Mouse (Mus musculus): ENCODE measurements at regions not wholly inside any gene's neighbourhood (a gene's known extent, or its start where the extent isn't known, plus 50 kb on each side); places are given as distances from the start of the nearest gene placed in this dataset.
A peak's percentile ranks its signal among the peaks of the same experiment; 100 is the strongest.

DNA sequence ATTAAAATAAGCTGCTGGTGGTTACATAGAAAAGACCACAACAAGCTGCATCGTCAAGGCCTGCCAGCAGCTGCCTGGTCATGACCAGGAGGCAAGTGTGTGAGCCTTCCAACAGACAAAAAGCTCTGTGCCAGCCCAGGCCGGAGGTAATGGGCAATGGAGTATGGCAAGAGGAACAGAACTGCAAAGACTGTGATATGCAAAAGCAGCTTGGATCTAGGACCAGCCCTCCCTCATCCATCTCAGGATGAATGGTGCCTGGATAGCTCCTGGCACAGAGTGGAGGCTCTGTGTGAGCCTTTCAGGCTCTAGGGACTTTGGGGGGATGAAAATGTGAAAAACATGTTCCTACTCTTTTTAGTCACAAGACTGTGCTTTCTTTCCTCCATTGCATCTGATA lies 402.5 kb upstream of the Tnp1 start:
- no peak for DNase-seq

DNA sequence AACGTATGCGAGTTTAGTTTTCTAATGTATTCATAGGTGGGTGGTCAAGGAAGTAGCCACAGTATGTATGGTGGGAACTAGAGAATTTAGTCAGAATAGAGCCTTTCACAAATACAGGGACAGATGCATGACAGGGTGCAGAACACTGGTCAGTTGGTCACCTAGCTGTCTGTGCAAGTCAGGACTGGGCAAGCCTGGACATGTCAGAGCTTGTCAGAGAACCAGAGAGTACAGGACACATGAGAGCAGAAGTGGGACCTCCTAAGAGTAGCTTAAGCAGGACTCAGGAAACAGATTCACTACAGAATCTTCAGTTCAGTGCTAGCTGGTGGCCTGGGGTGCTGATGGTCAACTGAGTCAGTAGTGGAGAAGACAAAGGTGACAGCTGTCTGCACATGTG lies 395.7 kb upstream of the Tnp1 start:
- no peak for DNase-seq

GRCm38 (mm10) chr1:73399178-73399577 lies 383.5 kb upstream of the Tnp1 start:
- DNase-seq: peak; percentile 51

- no peak for DNase-seq
Observed at GRCm38 (mm10) chr1:73395034-73395433, 379.3 kb upstream of the Tnp1 start.

GRCm38 (mm10) chr1:73394466-73394865 lies 378.8 kb upstream of the Tnp1 start:
- no peak for DNase-seq

DNA sequence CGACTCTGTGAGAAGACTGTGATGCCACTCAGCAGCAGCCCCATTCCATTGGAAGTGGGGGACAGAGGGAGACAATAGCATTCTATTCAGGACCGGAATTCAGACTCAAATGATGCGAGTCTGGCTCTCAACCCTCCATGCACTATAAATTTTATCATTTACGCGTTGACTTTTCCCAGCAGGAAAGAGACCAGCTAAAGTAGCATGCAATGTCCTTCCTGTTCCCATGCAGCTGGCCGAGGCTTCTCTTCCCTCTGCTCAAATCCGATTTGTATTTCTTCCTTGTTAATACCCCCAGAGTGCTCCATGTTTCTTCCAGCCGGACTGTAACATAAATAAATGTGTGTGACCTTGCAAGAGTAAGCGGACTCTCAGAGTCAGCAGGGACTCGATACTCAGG lies 376.4 kb upstream of the Tnp1 start:
- DNase-seq: peak; percentile 17

GRCm38 (mm10) chr1:73389976-73390375 lies 374.3 kb upstream of the Tnp1 start:
- no peak for DNase-seq

GRCm38 (mm10) chr1:73389174-73389573 lies 373.5 kb upstream of the Tnp1 start:
- DNase-seq: no peak

DNA sequence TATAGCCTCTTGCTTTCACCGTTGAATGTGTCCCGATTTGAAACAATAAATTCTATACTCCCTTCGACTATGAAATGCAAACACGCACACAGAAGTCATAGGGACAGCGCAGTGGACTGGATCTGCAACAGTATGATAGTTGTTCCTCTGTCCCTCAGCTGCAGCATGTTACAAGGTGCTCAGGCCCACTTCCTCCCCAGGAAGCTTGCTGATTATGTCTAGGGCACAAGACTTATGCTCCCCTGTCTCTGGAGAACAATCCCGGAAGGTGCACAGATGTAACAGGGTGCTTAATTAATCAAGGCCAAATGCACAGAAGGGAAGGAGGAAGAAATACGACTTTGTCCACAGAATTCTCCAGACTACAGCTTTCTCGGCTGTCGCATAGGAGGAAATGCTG lies 365.9 kb upstream of the Tnp1 start:
- DNase-seq: no peak

- DNase-seq: no peak
Observed at GRCm38 (mm10) chr1:73374531-73375375, 359.0 kb upstream of the Tnp1 start.

DNA sequence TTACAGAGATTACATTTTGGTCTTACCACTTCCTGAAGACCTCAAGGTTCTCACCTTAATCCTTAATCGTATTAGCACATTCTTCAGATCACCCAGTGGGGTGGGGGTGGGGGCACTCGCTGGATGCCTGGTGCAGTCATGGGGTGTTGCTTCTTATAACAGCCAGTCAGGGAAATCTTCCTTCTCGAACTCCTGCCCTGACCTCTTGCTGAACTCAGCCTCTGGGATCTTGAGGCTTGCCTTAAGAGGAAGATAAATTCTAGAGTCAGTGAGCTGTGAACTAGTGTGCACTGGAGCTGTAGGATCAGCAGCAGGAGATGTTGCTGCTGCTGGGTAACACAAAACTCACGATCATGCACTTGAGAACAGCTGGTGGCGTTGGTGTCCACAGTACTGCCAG lies 352.5 kb upstream of the Tnp1 start:
- peak; percentile 27 for DNase-seq

DNA sequence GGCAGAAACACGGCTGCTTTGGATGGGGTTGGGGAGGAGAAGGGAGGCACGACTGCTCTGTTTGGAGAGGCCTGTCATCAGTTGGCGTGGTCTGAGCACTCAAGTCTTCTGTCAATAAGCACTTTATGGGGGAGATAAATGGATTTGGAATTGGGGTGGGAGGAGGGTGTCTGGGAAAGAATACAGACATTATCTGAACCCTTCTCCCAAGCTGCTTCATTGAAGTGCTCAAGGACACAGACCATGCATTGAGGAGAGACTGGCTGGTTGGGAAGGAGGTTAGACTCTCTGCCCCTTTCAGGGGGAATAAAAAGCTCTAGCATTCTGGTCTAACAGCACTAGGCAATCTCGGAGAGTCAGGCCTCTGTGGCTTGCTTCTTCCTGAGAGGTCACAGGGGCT lies 350.1 kb upstream of the Tnp1 start:
- DNase-seq: no peak

- DNase-seq: no peak
Observed at GRCm38 (mm10) chr1:73364300-73364683, 348.6 kb upstream of the Tnp1 start.

- peak; percentile 89 for DNase-seq
Observed at GRCm38 (mm10) chr1:73363549-73364299, 348.0 kb upstream of the Tnp1 start.

GRCm38 (mm10) chr1:73362122-73362521 lies 346.4 kb upstream of the Tnp1 start:
- DNase-seq: no peak

DNA sequence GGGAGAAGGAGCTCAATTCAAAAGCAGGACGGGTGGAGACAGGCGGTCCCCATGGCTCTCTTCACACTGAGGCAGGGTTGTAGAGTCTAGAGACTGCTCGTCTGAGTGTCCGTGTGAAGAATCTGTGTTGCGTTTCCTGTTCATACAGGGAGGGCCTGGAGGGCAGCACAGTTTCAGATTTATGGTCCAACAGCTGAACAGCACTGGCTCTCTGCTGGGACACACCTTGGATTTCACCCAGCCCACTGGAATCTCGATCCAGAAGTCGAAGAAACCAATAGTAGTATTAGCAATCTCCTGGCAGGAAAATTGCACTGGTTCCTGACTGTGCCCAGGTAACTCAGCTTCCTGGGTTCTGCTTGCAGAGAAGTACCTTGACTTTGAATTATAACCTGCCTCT lies 345.6 kb upstream of the Tnp1 start:
- DNase-seq: no peak

- DNase-seq: no peak
Observed at GRCm38 (mm10) chr1:73354447-73354846, 338.7 kb upstream of the Tnp1 start.

GRCm38 (mm10) chr1:73348476-73348875 lies 332.8 kb upstream of the Tnp1 start:
- DNase-seq: no peak

DNA sequence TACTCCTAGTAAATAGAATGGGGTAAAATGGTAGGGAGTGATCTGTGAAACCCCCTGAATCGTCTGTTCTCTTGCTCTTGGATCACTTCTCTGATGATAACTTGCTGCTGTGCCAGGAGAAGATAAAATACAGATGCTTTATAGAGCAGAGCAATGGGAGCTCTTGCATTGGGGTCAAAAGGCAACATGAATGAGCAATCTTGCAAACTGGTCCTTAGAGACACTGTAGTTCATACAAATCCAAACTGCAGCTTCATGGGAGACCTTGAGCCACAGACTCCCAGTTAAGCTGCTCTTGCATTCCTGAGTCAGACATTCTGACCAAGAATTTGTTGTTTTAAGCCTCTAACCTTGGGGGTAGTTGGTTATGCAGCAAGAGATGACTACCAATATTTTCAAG lies 328.9 kb upstream of the Tnp1 start:
- no peak for DNase-seq

- no peak for DNase-seq
Observed at GRCm38 (mm10) chr1:73341911-73342310, 326.2 kb upstream of the Tnp1 start.

DNA sequence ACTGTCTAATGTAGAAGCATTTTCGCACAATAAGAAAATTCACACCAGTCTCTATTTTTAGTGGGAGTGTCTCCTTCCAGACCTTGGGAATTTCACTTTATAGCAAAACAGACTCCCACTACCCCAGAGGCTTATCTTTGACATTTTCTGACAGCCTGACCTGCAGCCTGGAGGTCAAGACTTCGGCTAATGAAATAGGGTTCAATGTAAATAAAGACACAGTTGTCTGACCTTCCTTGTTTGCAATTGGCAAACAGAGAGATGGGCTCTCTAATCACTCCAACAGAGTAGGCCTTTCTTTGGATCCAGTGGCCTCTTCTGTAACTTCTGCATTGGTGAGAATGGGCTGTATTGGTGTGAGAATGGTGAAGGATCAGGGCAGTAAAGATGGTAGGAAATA lies 321.7 kb upstream of the Tnp1 start:
- no peak for DNase-seq

- no peak for DNase-seq
Observed at GRCm38 (mm10) chr1:73309556-73309955, 293.8 kb upstream of the Tnp1 start.

DNA sequence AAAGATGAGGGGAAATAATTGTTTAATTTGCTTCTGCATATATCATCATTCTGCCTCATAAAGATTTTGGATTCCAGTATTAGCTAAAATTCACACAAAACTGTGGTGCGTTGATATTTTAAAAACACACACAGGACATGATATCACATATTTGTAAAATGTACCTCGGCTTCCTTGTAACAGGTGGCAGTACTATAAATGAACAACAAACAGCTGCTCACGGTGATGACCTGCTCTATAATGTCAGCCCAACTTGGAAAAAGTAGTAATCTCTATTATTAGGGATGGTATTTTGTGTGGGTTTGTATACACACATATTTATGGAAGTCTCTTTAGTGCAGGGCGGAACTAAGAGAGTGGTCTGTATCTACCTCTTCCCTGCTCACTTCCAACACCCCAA lies 292.7 kb upstream of the Tnp1 start:
- DNase-seq: no peak

- peak; percentile 59 for DNase-seq
Observed at GRCm38 (mm10) chr1:73307194-73307593, 291.5 kb upstream of the Tnp1 start.

Measured in embryo, embryonic 11 days (tissue).